Mouse (Mus musculus): ENCODE measurements at regions not wholly inside any gene's neighbourhood (a gene's known extent, or its start where the extent isn't known, plus 50 kb on each side); places are given as distances from the start of the nearest gene placed in this dataset.
A peak's percentile ranks its signal among the peaks of the same experiment; 100 is the strongest.

- WGBS, result 70% methylated on average over 4 of the region's 4 CpGs
- Histone ChIP-seq H3K9ac (no peak overlapping the region), H3K27me3 (0 out of 2 replicates have a peak, but pooled peaks cover 3% of the 10 kb centered on the region), H3K36me3 (no peaks in the 10 kb centered on the region), H3K9me3 (no peaks in the 10 kb centered on the region), H3K4me1 (peaks cover 17% of the 10 kb centered on the region), H3K4me2 (no peak overlapping the region), H3K4me3 (no peak overlapping the region), H3K27ac (no peak overlapping the region)
- ATAC-seq (ENCODE audit: insufficient number of reproducible peaks, low FRiP score, low TSS enrichment, low read depth), result no peak
These were observed 202.2 kb downstream of the Sipa1l2 start for GRCm38 (mm10) chr8:125367374-125367773.

GRCm38 (mm10) chr8:125365004-125365403 lies 204.6 kb downstream of the Sipa1l2 start:
- ATAC-seq (ENCODE audit: insufficient number of reproducible peaks, low FRiP score, low TSS enrichment, low read depth), result no peak
- H3K27me3 ChIP-seq, result 0 out of 2 replicates have a peak, but pooled peaks cover 3% of the 10 kb centered on the region

GRCm38 (mm10) chr8:125359456-125359855 lies 210.2 kb downstream of the Sipa1l2 start:
- peaks cover 6% of the 10 kb centered on the region; the same call in 1 of the 2 replicates for H3K9me3 ChIP-seq
- no peak overlapping the region for H3K4me3 ChIP-seq
- no peak for ATAC-seq (ENCODE audit: insufficient number of reproducible peaks, low FRiP score, low TSS enrichment, low read depth)
- no peak overlapping the region for H3K4me2 ChIP-seq
- no peak overlapping the region for H3K27ac ChIP-seq
- peaks cover 16% of the 10 kb centered on the region for H3K4me1 ChIP-seq
- no peaks in the 10 kb centered on the region for H3K27me3 ChIP-seq
- H3K9ac ChIP-seq, result no peak overlapping the region
- H3K36me3 ChIP-seq, result no peaks in the 10 kb centered on the region
- whole genome bisulfite sequencing, result 65% methylated on average over 2 of the region's 2 CpGs

More at GRCm38 (mm10) chr8:125365004-125365403, 204.6 kb downstream of the Sipa1l2 start:
- peaks cover 3% of the 10 kb centered on the region; the same call in 1 of the 2 replicates for H3K9me3 ChIP-seq
- peaks cover 12% of the 10 kb centered on the region for H3K4me1 ChIP-seq
- WGBS, result 92% methylated on average over 5 of the region's 5 CpGs
- no peak overlapping the region for H3K4me3 ChIP-seq
- no peak overlapping the region for H3K27ac ChIP-seq
- H3K4me2 ChIP-seq, result no peak overlapping the region
- H3K36me3 ChIP-seq, result no peaks in the 10 kb centered on the region
- no peak overlapping the region for H3K9ac ChIP-seq

DNA sequence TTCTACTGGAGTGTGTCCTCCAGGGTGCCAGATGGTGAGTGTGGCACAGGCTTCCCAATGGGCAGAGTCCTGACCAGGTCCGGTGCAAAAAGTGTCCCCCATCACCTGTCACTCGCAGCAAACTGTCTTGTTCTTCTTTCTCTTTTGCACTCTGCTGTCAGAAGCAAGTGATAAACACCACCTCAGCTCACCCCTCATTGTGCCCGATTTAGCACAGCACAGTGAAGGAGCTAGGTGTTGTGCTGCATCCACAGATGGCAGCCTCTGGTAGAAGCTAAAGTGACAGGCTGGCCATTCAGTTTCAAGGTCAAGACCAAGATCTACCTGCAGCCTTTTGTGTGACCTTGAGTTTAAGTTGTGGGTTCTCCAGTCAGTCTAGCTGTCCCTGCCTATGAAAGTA lies 211.8 kb downstream of the Sipa1l2 start:
- ATAC-seq (ENCODE audit: insufficient number of reproducible peaks, low FRiP score, low TSS enrichment, low read depth), result no peak
- WGBS, result 82% methylated on average over 3 of the region's 3 CpGs
- Histone ChIP-seq H3K4me1 (peaks cover 17% of the 10 kb centered on the region), H3K9me3 (peaks cover 6% of the 10 kb centered on the region; the same call in 1 of the 2 replicates), H3K4me2 (no peak overlapping the region), H3K36me3 (no peaks in the 10 kb centered on the region), H3K27me3 (no peaks in the 10 kb centered on the region), H3K9ac (no peak overlapping the region), H3K27ac (no peak overlapping the region), H3K4me3 (no peak overlapping the region)

- 33% methylated on average over 7 of the region's 7 CpGs for WGBS
- peaks cover 12% of the 10 kb centered on the region for H3K27me3 ChIP-seq
- H3K4me1 ChIP-seq, result peaks cover 17% of the 10 kb centered on the region
- H3K27ac ChIP-seq, result no peak overlapping the region
- H3K4me3 ChIP-seq, result no peak overlapping the region
- no peak for ATAC-seq (ENCODE audit: insufficient number of reproducible peaks, low FRiP score, low TSS enrichment, low read depth)
- H3K9ac ChIP-seq, result no peak overlapping the region
- no peaks in the 10 kb centered on the region for H3K36me3 ChIP-seq
- H3K9me3 ChIP-seq, result peaks cover 3% of the 10 kb centered on the region; the same call in 1 of the 2 replicates
- no peak overlapping the region for H3K4me2 ChIP-seq
These were observed 214.5 kb downstream of the Sipa1l2 start for GRCm38 (mm10) chr8:125355059-125355509.

DNA sequence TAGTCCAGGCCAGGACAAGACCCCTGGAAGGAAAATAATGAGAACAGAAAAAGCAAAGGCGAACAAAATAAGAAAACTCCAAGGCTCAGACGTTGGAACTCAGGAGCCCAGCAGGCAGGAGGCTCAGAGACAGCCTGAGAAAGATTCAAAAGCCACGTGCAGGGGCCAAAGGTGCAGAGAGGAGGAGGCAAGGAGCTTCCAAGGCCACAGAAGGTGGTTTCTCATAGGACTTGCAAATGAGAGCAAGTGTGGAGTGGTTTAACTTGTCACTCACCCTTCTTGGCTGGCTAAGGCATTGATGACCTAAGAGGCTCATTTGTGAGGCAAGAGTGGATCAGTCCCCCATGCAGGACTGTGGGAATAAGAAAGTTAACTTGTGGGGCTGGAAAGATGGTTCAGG lies 217.3 kb downstream of the Sipa1l2 start:
- no peaks in the 10 kb centered on the region for H3K9me3 ChIP-seq
- H3K36me3 ChIP-seq, result no peaks in the 10 kb centered on the region
- peaks cover 28% of the 10 kb centered on the region for H3K4me1 ChIP-seq
- H3K4me3 ChIP-seq, result no peak overlapping the region
- ATAC-seq (ENCODE audit: insufficient number of reproducible peaks, low FRiP score, low TSS enrichment, low read depth), result no peak
- 57% methylated on average over 3 of the region's 3 CpGs for WGBS
- peaks cover 17% of the 10 kb centered on the region for H3K27me3 ChIP-seq
- H3K27ac ChIP-seq, result no peak overlapping the region
- no peak overlapping the region for H3K9ac ChIP-seq
- H3K4me2 ChIP-seq, result no peak overlapping the region

- Histone ChIP-seq H3K27ac (no peak overlapping the region), H3K4me1 (peaks cover 26% of the 10 kb centered on the region), H3K27me3 (peaks cover 20% of the 10 kb centered on the region), H3K4me2 (no peak overlapping the region), H3K9ac (no peak overlapping the region), H3K9me3 (no peaks in the 10 kb centered on the region), H3K36me3 (no peaks in the 10 kb centered on the region), H3K4me3 (no peak overlapping the region)
- ATAC-seq (ENCODE audit: insufficient number of reproducible peaks, low FRiP score, low TSS enrichment, low read depth), result no peak
- 70% methylated on average over 8 of the region's 8 CpGs for WGBS
These were observed 218.0 kb downstream of the Sipa1l2 start for GRCm38 (mm10) chr8:125351486-125352032.

DNA sequence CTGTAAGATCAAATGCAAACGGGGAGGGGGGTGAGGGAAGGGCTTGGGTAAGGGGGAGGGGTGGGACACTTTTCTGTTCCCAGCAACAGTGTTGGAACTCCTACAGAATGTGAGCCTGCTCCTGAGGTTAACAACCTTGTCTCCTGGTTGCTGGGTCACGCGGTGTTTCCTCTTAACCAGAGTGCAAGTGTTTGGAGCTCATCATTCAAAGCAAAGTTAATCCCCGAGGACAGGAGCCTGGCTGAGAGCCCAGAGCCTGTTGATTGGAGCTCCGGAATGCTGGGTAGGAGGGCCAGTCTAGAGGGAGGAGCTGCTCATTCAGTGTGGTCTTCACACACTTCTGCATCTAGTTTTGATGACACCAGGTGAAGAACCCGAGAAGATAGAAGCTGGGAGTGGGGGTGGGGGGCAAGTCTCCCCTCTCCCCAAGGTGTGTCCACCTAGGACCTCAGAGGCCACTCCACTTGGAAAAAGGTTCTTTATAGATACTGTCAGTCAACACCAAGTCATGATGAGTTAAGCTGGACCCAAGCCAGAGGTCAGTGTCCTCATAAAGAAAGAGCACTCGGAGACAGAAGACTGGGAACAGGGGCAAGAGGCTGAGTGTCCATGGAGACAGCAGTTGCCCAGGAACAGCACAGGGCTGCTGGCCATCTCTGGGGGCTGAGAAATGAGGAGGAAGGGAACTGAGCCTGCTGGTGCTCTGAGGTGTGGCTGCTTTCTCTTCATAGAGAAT lies 220.2 kb downstream of the Sipa1l2 start:
- 10% methylated on average over 7 of the region's 7 CpGs for WGBS
- Histone ChIP-seq H3K9me3 (no peaks in the 10 kb centered on the region), H3K4me2 (no peak overlapping the region), H3K9ac (no peak overlapping the region), H3K4me3 (no peak overlapping the region), H3K4me1 (peaks cover 12% of the 10 kb centered on the region), H3K36me3 (no peaks in the 10 kb centered on the region), H3K27ac (no peak overlapping the region), H3K27me3 (peaks cover 20% of the 10 kb centered on the region)
- ATAC-seq (ENCODE audit: insufficient number of reproducible peaks, low FRiP score, low TSS enrichment, low read depth), result peak; percentile 59

- peaks cover 22% of the 10 kb centered on the region for H3K4me1 ChIP-seq
- H3K9ac ChIP-seq, result no peak overlapping the region
- no peak for ATAC-seq (ENCODE audit: insufficient number of reproducible peaks, low FRiP score, low TSS enrichment, low read depth)
- H3K27ac ChIP-seq, result no peak overlapping the region
- H3K27me3 ChIP-seq, result peaks cover 20% of the 10 kb centered on the region
- no peaks in the 10 kb centered on the region for H3K36me3 ChIP-seq
- no peaks in the 10 kb centered on the region for H3K9me3 ChIP-seq
- 62% methylated on average over 8 of the region's 8 CpGs for WGBS
- H3K4me2 ChIP-seq, result no peak overlapping the region
- no peak overlapping the region for H3K4me3 ChIP-seq
These were observed 223.4 kb downstream of the Sipa1l2 start for GRCm38 (mm10) chr8:125346182-125346581.

- no peaks in the 10 kb centered on the region for H3K36me3 ChIP-seq
- no peak overlapping the region for H3K27ac ChIP-seq
- no peak overlapping the region for H3K4me2 ChIP-seq
- peaks cover 22% of the 10 kb centered on the region for H3K4me1 ChIP-seq
- H3K9ac ChIP-seq, result no peak overlapping the region
- 88% methylated on average over 10 of the region's 10 CpGs for WGBS
- H3K4me3 ChIP-seq, result no peak overlapping the region
- no peak for ATAC-seq (ENCODE audit: insufficient number of reproducible peaks, low FRiP score, low TSS enrichment, low read depth)
- peaks cover 15% of the 10 kb centered on the region for H3K27me3 ChIP-seq
- no peaks in the 10 kb centered on the region for H3K9me3 ChIP-seq
These were observed 224.0 kb downstream of the Sipa1l2 start for GRCm38 (mm10) chr8:125345571-125345970.

DNA sequence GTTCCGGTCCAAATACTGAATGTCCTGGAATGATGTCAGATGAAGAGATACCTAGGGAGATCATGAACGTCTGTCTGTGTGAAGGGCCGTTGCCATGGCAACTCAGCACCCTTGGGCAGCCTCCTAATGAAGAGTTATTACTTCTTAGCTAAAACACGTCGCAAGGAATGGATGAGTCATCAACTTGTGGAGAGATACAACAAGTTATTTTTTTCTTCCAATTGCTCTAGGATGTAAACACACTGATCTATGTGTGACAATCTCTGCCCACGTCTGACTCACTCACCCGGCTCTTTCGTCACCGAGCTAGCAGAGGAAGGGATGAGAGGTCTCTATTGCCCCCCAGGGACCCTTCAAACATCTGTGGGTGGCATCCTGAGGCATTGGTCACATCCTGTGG lies 225.7 kb downstream of the Sipa1l2 start:
- peaks cover 11% of the 10 kb centered on the region for H3K4me1 ChIP-seq
- no peak for ATAC-seq (ENCODE audit: insufficient number of reproducible peaks, low FRiP score, low TSS enrichment, low read depth)
- H3K4me3 ChIP-seq, result no peak overlapping the region
- no peaks in the 10 kb centered on the region for H3K36me3 ChIP-seq
- H3K4me2 ChIP-seq, result no peak overlapping the region
- no peak overlapping the region for H3K9ac ChIP-seq
- WGBS, result 43% methylated on average over 9 of the region's 9 CpGs
- no peaks in the 10 kb centered on the region for H3K9me3 ChIP-seq
- H3K27me3 ChIP-seq, result peaks cover 17% of the 10 kb centered on the region
- no peak overlapping the region for H3K27ac ChIP-seq

DNA sequence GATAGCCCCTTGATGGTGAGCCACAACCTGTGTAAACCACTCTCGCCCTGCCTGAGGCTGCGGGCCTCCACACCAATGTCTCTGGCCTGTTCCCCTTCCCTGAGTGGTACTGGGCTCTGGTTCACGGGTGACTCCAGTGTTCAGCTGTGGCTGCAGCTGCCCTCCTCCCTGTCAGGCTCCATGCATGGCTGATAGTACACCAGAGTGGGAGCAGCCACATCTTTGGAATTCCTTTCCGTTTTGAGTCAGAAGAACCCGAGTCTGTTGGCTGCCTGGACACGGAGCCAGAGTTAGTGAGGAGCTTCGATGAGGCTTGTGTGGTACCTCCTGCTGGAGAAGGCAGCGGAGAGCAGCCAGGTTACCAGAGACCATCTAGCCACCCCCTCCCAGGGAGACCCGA lies 227.1 kb downstream of the Sipa1l2 start:
- Histone ChIP-seq H3K27me3 (peaks cover 17% of the 10 kb centered on the region), H3K4me2 (no peak overlapping the region), H3K4me1 (peaks cover 17% of the 10 kb centered on the region; the same call in 1 of the 2 replicates), H3K9me3 (no peaks in the 10 kb centered on the region), H3K27ac (no peak overlapping the region), H3K9ac (no peak overlapping the region), H3K4me3 (no peak overlapping the region), H3K36me3 (no peaks in the 10 kb centered on the region)
- no peak for ATAC-seq (ENCODE audit: insufficient number of reproducible peaks, low FRiP score, low TSS enrichment, low read depth)
- WGBS, result 64% methylated on average over 9 of the region's 9 CpGs
